Mouse (Mus musculus) small intestine, adult 2 months (tissue): ENCODE measurements around the gene Zfp81. TPM values are rescaled to one million over a fixed set of nuclear protein-coding genes. Genes with fewer than 3 reads are reported as not detected.
A peak's percentile ranks its signal among the peaks of the same experiment; 100 is the strongest.
"Not testable (repeated sequence)": the region's sequence is repeated elsewhere in the genome, so short reads cannot be mapped to it uniquely, and the experiment has no call there.

Source experiments
- H3K27ac ChIP-seq: fragments of 200-500 bp; 2 replicates; pipeline ENCODE4 v1.5.1; 2012; ENCODE audit warnings: low read depth, low read length, control low read depth, inconsistent platforms; ENCODE audit not compliant: insufficient read depth
- H3K27me3 ChIP-seq: fragments of 200-500 bp; 2 replicates; pipeline ENCODE4 v1.6.1; 2012; ENCODE audit warnings: mild to moderate bottlenecking, moderate library complexity, low read length, inconsistent platforms; ENCODE audit not compliant: control insufficient read depth, insufficient read depth
- H3K36me3 ChIP-seq: fragments of 200-500 bp; 2 replicates; pipeline ENCODE4 v1.6.1; 2012; ENCODE audit warnings: mild to moderate bottlenecking, low read length, control low read depth, inconsistent platforms; ENCODE audit not compliant: control insufficient read depth, insufficient read depth
- H3K4me1 ChIP-seq: fragments of 200-500 bp; 2 replicates; pipeline ENCODE4 v1.6.1; 2012; ENCODE audit warnings: low read length, inconsistent platforms, mixed read lengths; ENCODE audit not compliant: control insufficient read depth, insufficient read depth, insufficient read length
- H3K4me3 ChIP-seq: fragments of 200-500 bp; 2 replicates; pipeline ENCODE4 v1.5.1; 2012; ENCODE audit warnings: low read depth, mild to moderate bottlenecking, control low read depth, inconsistent platforms, low read length, moderate library complexity
- CTCF ChIP-seq: fragments of 200-500 bp; IDR thresholded peaks from 2 replicates; pipeline ENCODE4 v1.5.1; 2012; ENCODE audit warnings: low read depth, mild to moderate bottlenecking, control low read depth, inconsistent platforms, low read length, moderate library complexity, mixed read lengths; ENCODE audit not compliant: insufficient replicate concordance, insufficient read length; ENCODE audit errors: extremely low read depth
- POLR2A ChIP-seq: fragments of 200-500 bp; IDR thresholded peaks from 2 replicates; pipeline ENCODE4 v1.6.1; 2012; ENCODE audit warnings: low read depth, mild to moderate bottlenecking, control low read depth, inconsistent platforms, low read length, moderate library complexity
- WGBS: fragments of 180-500 bp; shearing (Covaris S2); methylation state at CpG from one replicate; pipeline ENCODE4 v1.1.7; 2018; 5-methylcytosine and 5-hydroxymethylcytosine counted together
- polyA plus RNA-seq: library from polyadenylated mRNA; depleted of rRNA; stranded (reverse); fragments of >200 nt; gene quantifications from 2 replicates; pipeline ENCODE4 v1.2.3, GENCODE M21; 2012; rRNA removed

Gene Zfp81
- polyA plus RNA-seq, result 0.08 and 0.29 TPM in 2 replicates

DNA sequence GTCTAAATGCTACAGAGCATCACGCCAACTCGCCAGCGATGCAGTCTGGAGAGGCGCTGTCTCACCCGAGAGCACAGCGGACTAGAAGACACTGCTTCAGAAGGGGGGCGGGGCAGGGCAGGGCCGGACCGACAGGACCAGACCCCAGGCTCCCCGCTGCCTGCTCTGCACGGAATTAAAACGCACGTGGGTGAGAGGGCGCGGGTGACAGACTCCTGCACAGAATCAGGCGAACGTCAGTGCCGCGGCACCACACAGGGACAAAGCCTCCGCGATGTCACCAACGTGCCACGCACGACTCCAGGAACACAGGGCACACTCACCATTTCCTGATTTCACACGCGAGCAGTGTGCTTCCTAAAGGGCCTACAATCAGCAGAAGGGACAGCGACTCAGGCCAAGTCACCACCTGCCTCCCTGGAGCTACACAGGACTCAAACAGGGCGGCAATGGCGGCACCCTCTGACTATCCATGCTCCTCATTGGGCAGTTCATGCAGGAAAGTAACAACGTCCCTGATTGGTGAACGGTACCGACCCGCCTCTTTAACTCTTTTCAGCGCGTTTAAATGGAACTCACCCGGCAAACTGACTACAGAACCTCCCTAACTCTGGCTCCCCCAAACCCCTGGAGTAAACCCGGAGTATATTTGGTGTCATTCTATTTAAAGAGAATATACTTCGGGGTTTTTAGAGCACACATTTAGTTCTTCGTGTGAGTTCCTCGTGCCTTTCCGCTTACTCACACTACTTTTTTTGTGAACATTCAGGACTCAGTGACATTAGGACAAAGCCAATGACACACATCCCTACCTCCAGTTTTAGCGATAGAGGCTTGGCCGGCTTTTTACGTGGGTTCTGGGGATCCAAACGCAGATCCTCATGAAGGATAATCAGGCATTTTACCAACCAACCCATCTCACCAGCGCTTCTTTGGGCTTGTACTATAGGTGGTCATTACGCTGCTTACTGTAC lies at the start of gene Zfp81:
Gene Zfp81 (minus strand): TSS at position 468 of the 974 bp plus-strand sequence.
- Histone ChIP-seq H3K4me3 (peak within 1 kb of the TSS; percentile 75), H3K27me3 (no peaks in the 10 kb centered on the region), H3K4me1 (no peaks in the 10 kb centered on the region), H3K27ac (peak within 1 kb of the TSS; percentile 14; the same call in 1 of the 2 replicates), H3K36me3 (no peaks in the 10 kb centered on the region)
- TF ChIP-seq CTCF (no peak), POLR2A (no peak; the same call in 1 of the 2 replicates)
- 4% methylated on average over 47 of the region's 47 CpGs for WGBS

DNA sequence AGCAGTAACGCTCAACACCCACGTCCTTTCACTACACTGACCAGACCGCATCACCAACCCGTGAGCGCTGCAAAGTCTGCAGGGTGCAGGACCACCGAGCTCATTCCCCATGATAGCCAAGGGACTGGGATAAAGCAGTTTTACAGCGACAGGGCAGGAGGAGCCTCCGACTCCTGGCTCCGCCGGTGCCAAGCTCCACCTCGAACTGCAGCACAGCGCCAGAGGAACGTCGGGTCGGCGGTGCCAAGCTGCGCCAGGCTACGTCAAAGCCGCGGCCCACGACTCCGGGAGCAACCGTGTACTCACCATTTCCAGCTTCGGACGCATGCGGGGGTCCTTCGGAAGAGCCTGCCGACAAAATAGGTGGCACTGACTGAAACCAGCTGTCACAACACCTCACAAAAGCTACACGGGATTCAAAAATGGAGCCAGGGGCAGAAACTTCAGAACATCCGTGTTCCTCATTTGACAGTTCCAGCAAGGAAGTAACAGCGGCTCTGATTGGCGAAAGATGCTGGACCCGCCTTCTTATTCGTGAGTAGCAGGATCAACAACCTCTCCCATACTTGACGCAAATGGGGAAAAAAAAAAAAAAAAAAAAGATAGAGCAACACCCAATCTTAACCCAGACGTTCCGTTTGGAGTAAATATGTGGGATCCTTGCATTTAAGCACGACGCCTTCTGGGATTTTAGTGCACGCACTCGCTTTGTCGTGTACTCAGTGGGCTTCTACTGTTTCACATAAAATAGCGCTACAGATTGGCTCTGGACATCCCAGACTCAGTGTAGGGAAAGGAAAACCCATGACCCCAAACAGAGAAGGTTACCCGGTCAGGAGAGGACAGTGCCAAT lies 35.7 kb upstream of the Zfp81 start, which contains the start of gene Zfp101:
Gene Zfp101 (minus strand): TSS at position 460 of the 853 bp plus-strand sequence.
- Histone ChIP-seq H3K36me3 (no peaks in the 10 kb centered on the region), H3K4me1 (no peaks in the 10 kb centered on the region), H3K27ac (no peak within 1 kb of the TSS), H3K4me3 (peak within 1 kb of the TSS; percentile 86), H3K27me3 (no peaks in the 10 kb centered on the region)
- under 1% methylated on average over 44 of the region's 44 CpGs for WGBS
- no peak for TF ChIP-seq CTCF
- no peak for TF ChIP-seq POLR2A

- Histone ChIP-seq H3K27ac (no peak overlapping the region), H3K27me3 (no peaks in the 10 kb centered on the region), H3K36me3 (no peaks in the 10 kb centered on the region), H3K4me1 (no peaks in the 10 kb centered on the region), H3K4me3 (no peak overlapping the region)
- TF ChIP-seq POLR2A, result no peak
- no peak for TF ChIP-seq CTCF
- whole genome bisulfite sequencing, result 88% methylated on average over 5 of the region's 5 CpGs
These were observed 33.6 kb upstream of the Zfp81 start for GRCm38 (mm10) chr17:33392271-33392670.

DNA sequence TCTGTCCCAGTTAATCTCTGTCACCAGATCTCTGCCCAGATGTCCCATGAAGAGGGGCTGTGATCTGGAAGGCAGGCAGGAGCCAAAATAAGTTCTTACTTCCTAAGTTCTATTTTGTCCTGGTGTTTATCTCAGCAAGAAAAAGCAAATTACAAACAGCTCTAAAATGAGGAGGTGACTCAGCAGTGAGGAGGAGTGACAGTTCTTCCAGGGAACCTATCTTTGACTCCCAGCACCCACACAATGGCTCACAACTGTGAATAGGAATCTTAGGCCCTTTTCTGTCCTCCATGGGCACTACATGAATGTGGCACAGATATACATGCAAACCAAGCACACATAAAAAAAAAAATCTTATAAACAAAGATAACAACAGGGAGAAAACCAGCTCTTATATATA lies 27.0 kb upstream of the Zfp81 start:
- no peaks in the 10 kb centered on the region for H3K27me3 ChIP-seq
- H3K27ac ChIP-seq, result no peak overlapping the region
- H3K4me3 ChIP-seq, result no peak overlapping the region
- no peak for TF ChIP-seq POLR2A
- no peak for TF ChIP-seq CTCF
- H3K4me1 ChIP-seq, result no peaks in the 10 kb centered on the region
- peaks cover 20% of the 10 kb centered on the region for H3K36me3 ChIP-seq

- Histone ChIP-seq H3K27ac (no peak overlapping the region), H3K4me3 (no peak overlapping the region), H3K36me3 (no peaks in the 10 kb centered on the region), H3K4me1 (no peaks in the 10 kb centered on the region), H3K27me3 (no peaks in the 10 kb centered on the region)
- TF ChIP-seq CTCF (no peak), POLR2A (no peak)
- 56% methylated on average over 3 of the region's 3 CpGs for WGBS
These were observed 14.1 kb upstream of the Zfp81 start for GRCm38 (mm10) chr17:33372795-33373194.

GRCm38 (mm10) chr17:33352981-33353380 lies 5.7 kb downstream of the Zfp81 start:
- Histone ChIP-seq H3K36me3 (no peaks in the 10 kb centered on the region), H3K27ac (no peak overlapping the region), H3K27me3 (no peaks in the 10 kb centered on the region), H3K4me1 (no peaks in the 10 kb centered on the region), H3K4me3 (no peak overlapping the region)
- TF ChIP-seq CTCF (no peak), POLR2A (no peak)
- 91% methylated on average over 1 of the region's 1 CpGs for WGBS

GRCm38 (mm10) chr17:33289876-33290149 lies 68.9 kb downstream of the Zfp81 start:
- H3K27me3 ChIP-seq, H3K27ac ChIP-seq, H3K4me3 ChIP-seq, H3K36me3 ChIP-seq, H3K4me1 ChIP-seq: not testable (repeated sequence)
- no CpG with 5 or more reads among the region's 9 CpGs for WGBS

GRCm38 (mm10) chr17:33289039-33289875 lies 69.4 kb downstream of the Zfp81 start, which contains the start of gene Zfp955b:
Gene Zfp955b, plus strand, starts transcription at chr17:33289544.
- no CpG with 5 or more reads among the region's 25 CpGs for WGBS
- not testable (repeated sequence) for H3K27ac ChIP-seq, H3K36me3 ChIP-seq, H3K4me1 ChIP-seq, H3K27me3 ChIP-seq, H3K4me3 ChIP-seq
